Mouse (Mus musculus) stomach, postnatal 0 days (tissue): Measurements from ENCODE around the gene Clca3a1.
"Not testable (repeated sequence)": the region's sequence is repeated elsewhere in the genome, so short reads cannot be mapped to it uniquely, and the experiment has no call there.

Experiments used
- CTCF ChIP-seq: IDR thresholded peaks from 2 replicates; pipeline ENCODE4 v1.5.1; 2016; ENCODE audit warnings: antibody characterized with exemption, low read depth, mild to moderate bottlenecking, moderate library complexity
- EP300 ChIP-seq: optimal IDR thresholded peaks from 2 replicates; pipeline ENCODE3; 2016; ENCODE audit warnings: antibody characterized with exemption

DNA sequence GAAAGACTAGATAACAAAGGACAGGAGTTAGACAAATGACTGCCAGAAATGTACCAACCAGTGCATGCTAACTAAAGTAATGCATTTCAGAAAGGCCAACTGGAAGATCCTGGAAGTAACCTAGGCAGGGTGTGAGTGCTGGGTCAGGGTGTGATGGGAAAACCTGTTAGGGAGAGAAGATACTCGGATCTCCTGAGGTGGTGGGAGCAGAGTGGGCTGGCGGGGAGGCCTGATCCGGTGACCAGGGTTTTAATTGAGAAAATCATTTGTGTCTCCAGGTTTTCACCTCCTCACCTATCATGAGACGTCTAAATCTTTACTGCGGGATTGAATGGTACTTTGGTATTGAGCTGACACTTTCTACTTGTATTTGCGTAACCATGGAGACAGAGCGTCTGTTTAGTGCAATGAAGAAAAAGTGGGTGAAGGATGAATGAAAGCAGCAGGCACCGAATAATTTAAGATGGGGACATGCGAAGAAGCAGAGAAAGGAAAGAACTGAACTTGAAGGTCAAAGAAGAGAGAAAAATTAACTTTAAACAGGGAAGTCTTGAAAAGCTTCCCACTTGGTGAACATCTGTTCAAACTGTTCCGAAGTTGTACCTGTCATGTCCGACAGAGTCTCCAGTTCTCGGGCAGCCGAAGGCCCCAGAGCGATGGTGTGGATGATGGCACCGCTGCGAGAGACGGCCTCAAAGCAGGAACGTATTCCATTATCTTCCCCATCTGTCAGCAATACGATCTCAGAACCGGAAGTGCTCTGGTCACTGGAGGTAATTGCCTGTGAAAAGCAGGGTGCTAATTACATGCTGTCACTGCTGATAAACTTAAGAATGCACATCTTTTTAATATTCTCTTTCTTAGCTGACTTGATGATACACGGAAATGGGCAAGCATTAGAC is 11.5 kb downstream of the Clca3a1 start:
- TF ChIP-seq CTCF, EP300: not testable (repeated sequence)
